Mouse (Mus musculus) ES-E14 (cell line): ENCODE data around the gene Maged1.

Experiments
- CHD2 ChIP-seq: IDR thresholded peaks from 2 replicates; pipeline ENCODE4 v1.6.1; 2014; ENCODE audit warnings: mild to moderate bottlenecking, low read depth, low read length, inconsistent platforms
- ZC3H11A ChIP-seq: IDR thresholded peaks from 2 replicates; pipeline ENCODE4 v1.6.1; 2012; ENCODE audit warnings: low read depth, mild to moderate bottlenecking, inconsistent platforms, low read length, borderline replicate concordance

GRCm38 (mm10) chrX:94544923-94545322 lies 3.0 kb upstream of the Maged1 start:
- TF ChIP-seq ZC3H11A, result no peak
- TF ChIP-seq CHD2, result no peak
